Mouse (Mus musculus) mouse trophoblast stem cell (cell line): ENCODE measurements at regions not wholly inside any gene's neighbourhood (a gene's known extent, or its start where the extent isn't known, plus 50 kb on each side); places are given as distances from the start of the nearest gene placed in this dataset.
"Not testable (repeated sequence)": the region's sequence is repeated elsewhere in the genome, so short reads cannot be mapped to it uniquely, and the experiment has no call there.

Experiments used
- in situ Hi-C, 2 experiments: fragments of 300-500 bp; cut with MseI, MboI; formaldehyde crosslinking; loops; 2 replicates in 1 of 2; 3 replicates in 1 of 2; pipeline ENCODE4 v1.15.1; 2025

GRCm38 (mm10) chr7:93254287-93254686, 174.6 kb downstream of the Fam181b start:
- in situ Hi-C loops, result not testable (repeated sequence)

GRCm38 (mm10) chr7:93285748-93286147, 206.1 kb downstream of the Fam181b start:
- in situ Hi-C loops, result no loop called here

GRCm38 (mm10) chr7:93291457-93291856, 211.8 kb downstream of the Fam181b start:
- in situ Hi-C loops, result no loop called here

GRCm38 (mm10) chr7:93291945-93292696, 212.5 kb downstream of the Fam181b start:
- in situ Hi-C loops, result no loop called here

- in situ Hi-C loops, result no loop called here
These were observed 233.1 kb downstream of the Fam181b start for GRCm38 (mm10) chr7:93312731-93313130.

GRCm38 (mm10) chr7:93331351-93331750, 251.7 kb downstream of the Fam181b start:
- in situ Hi-C loops, result loop anchor here in 1 of 2 experiments (25.0 kb wide), 1 partner anchor 706 kb away; no protein-coding TSS in a partner anchor

- in situ Hi-C loops, result loop anchor here in 1 of 2 experiments (25.0 kb wide), 1 partner anchor 705 kb away; no protein-coding TSS in a partner anchor
These were observed 252.5 kb downstream of the Fam181b start for GRCm38 (mm10) chr7:93332203-93332602.

GRCm38 (mm10) chr7:93336420-93336819, 256.8 kb downstream of the Fam181b start:
- in situ Hi-C loops, result loop anchor here in 1 of 2 experiments (25.0 kb wide), 1 partner anchor 701 kb away; no protein-coding TSS in a partner anchor
